Mouse (Mus musculus): Measurements from ENCODE around the gene B3gat2. TPM values are rescaled to one million over a fixed set of nuclear protein-coding genes. Genes with fewer than 3 reads are reported as not detected.

Gene B3gat2
- total RNA-seq, 1 experiment, result 0.98 TPM

DNA sequence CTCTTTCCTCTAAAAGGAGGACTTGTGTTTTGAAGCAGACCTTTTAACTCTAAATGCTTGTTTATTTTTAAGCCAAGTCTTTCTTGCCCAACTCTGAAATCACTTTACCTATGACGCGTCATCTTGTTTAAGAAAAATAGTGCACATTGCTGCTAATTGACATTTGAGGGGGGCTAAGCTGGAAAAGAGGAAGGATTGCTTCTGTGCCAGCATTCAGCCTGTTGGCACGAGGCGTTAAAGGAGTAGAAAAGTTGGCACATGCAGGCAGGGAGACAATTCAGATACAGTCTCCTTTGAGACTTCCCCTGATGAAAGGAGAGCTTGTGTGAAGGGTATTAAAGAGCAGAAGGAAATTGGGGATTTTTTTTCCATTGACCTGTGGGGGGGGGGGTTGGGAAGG, 3.2 kb downstream of the B3gat2 start:
- Histone ChIP-seq H3K27ac (ENCODE audit: insufficient read depth, low read depth, low read length, poor library complexity, severe bottlenecking) (no peak overlapping the region), H3K4me3 (ENCODE audit: insufficient read depth in 1 of 2, low read depth in 1 of 2, low read length in 2 of 2, poor library complexity in 1 of 2, severe bottlenecking in 1 of 2) (no peak overlapping the region), H3K4me1 (ENCODE audit: control insufficient read depth in 2 of 2, insufficient read depth in 2 of 2, low read length in 2 of 2, poor library complexity in 1 of 2) (peaks cover 0 to 5% of the 10 kb centered on the region in 2 experiments; a peak in 1 of 4 replicates), H3K9ac (ENCODE audit: insufficient read depth, low read depth, low read length, poor library complexity, severe bottlenecking) (no peak overlapping the region), H3K9me3 (ENCODE audit: control insufficient read depth, insufficient read depth, low read depth, low read length) (no peaks in the 10 kb centered on the region), H3K36me3 (ENCODE audit: control insufficient read depth, insufficient read depth, low read length, poor library complexity, severe bottlenecking) (no peaks in the 10 kb centered on the region)
- DNase-seq (ENCODE audit: low read depth, low spot score), result no peak
- TF ChIP-seq ZC3H11A (IDR thresholded peaks at IDR 0.05; ENCODE audit: borderline replicate concordance, low read depth, low read length) (no peak), HCFC1 (IDR thresholded peaks at IDR 0.05; ENCODE audit: borderline replicate concordance, insufficient read depth, low read length) (no peak), ZNF384 (IDR thresholded peaks at IDR 0.05; ENCODE audit: low read depth, low read length) (no peak), CHD2 (IDR thresholded peaks at IDR 0.05; ENCODE audit: low read depth, low read length) (no peak), MAFK (IDR thresholded peaks at IDR 0.05; ENCODE audit: insufficient read depth, low read depth, low read length) (no peak)
- in situ Hi-C loops (cut with MboI; ENCODE audit: low sequenced_read_pairs in 2 of 2, unreplicated experiment in 2 of 2), result no loop called here

DNA sequence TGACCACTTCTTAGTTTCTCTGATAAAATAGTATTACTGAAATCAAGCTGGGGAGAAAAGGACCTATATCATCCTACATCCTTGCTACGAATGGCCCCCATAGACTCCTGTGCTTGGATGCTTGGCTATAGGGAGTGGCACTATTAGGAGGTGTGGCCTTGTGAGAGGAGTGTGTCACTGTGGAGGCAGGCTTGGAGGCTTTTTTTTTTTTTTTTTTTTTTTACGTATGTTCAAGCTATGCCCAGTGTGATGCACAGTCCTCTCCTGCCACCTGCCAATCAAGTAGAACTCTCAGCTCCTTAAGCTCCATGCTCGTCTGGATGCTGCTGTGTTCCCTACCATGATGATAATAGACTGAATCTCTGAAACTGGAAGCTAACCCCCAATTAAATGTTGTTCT, 11.5 kb downstream of the B3gat2 start:
- in situ Hi-C loops (cut with MboI; ENCODE audit: low sequenced_read_pairs in 2 of 2, unreplicated experiment in 2 of 2), result no loop called here
- H3K4me1 ChIP-seq (ENCODE audit: control insufficient read depth in 2 of 2, insufficient read depth in 2 of 2, low read length in 2 of 2, poor library complexity in 1 of 2), result no peaks in the 10 kb centered on the region
- DNase-seq (ENCODE audit: low read depth, low spot score), result no peak
- H3K27ac ChIP-seq (ENCODE audit: insufficient read depth, low read depth, low read length, poor library complexity, severe bottlenecking), result no peak overlapping the region
- no peak overlapping the region for H3K4me3 ChIP-seq (ENCODE audit: insufficient read depth in 1 of 2, low read depth in 1 of 2, low read length in 2 of 2, poor library complexity in 1 of 2, severe bottlenecking in 1 of 2)
- no peak overlapping the region for H3K9ac ChIP-seq (ENCODE audit: insufficient read depth, low read depth, low read length, poor library complexity, severe bottlenecking)
- H3K9me3 ChIP-seq (ENCODE audit: control insufficient read depth, insufficient read depth, low read depth, low read length), result no peaks in the 10 kb centered on the region
- H3K36me3 ChIP-seq (ENCODE audit: control insufficient read depth, insufficient read depth, low read length, poor library complexity, severe bottlenecking), result no peaks in the 10 kb centered on the region
- TF ChIP-seq ZNF384 (IDR thresholded peaks at IDR 0.05; ENCODE audit: low read depth, low read length) (0 out of 2 replicates have a peak, but pooled peaks have one; percentile 53), HCFC1 (IDR thresholded peaks at IDR 0.05; ENCODE audit: borderline replicate concordance, insufficient read depth, low read length) (no peak)

DNA sequence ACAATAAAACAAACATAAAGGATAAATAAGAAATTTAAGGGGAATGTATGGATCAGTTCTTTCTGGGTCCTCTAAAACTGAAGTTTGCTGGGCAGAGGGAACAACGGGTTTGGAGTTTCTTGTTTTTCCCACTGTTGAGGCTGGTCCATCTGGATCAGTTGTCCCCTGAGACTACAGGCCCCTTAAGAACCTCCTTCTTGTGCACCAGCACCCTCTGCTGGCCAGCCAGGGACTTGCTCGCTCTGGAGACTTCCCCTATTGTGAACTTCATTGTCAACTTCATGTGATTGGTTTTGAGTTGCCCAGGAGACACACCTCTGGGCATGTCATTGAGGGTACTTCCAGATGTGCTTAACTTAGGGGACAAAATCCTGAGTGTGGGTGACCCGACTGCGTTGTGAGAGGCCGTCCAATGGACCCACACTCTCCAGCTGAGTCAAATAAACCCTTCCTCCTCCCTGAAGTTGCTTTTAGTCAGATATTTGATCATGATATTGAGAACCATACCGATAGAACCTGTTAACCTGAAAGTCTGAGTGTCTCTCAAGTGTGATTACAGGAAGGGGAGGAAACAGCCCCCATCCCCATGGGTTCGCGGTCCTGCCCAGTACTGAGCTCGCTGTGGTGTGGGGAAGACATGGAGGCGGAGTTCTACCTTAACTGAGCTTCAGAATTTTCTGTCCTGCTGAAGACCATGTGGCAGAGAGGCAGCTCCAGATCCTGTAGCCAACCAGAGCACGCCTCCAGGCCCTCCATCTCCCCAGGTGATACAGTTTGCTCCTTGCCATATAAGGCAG, 31.4 kb downstream of the B3gat2 start:
- DNase-seq (ENCODE audit: low read depth, low spot score), result peak; percentile 64
- no peak for TF ChIP-seq ZNF384 (IDR thresholded peaks at IDR 0.05; ENCODE audit: low read depth, low read length)
- peak; percentile 71; the same call in 1 of the 2 replicates for TF ChIP-seq ZC3H11A (IDR thresholded peaks at IDR 0.05; ENCODE audit: borderline replicate concordance, low read depth, low read length)
- H3K9me3 ChIP-seq (ENCODE audit: control insufficient read depth, insufficient read depth, low read depth, low read length), result no peaks in the 10 kb centered on the region
- no peaks in the 10 kb centered on the region for H3K36me3 ChIP-seq (ENCODE audit: control insufficient read depth, insufficient read depth, low read length, poor library complexity, severe bottlenecking)
- no peak overlapping the region for H3K27ac ChIP-seq (ENCODE audit: insufficient read depth, low read depth, low read length, poor library complexity, severe bottlenecking)
- no peak overlapping the region for H3K9ac ChIP-seq (ENCODE audit: insufficient read depth, low read depth, low read length, poor library complexity, severe bottlenecking)
- in situ Hi-C loops (cut with MboI; ENCODE audit: low sequenced_read_pairs in 2 of 2, unreplicated experiment in 2 of 2), result no loop called here
- H3K4me1 ChIP-seq (ENCODE audit: control insufficient read depth in 2 of 2, insufficient read depth in 2 of 2, low read length in 2 of 2, poor library complexity in 1 of 2), result no peaks in the 10 kb centered on the region
- no peak overlapping the region for H3K4me3 ChIP-seq (ENCODE audit: insufficient read depth in 1 of 2, low read depth in 1 of 2, low read length in 2 of 2, poor library complexity in 1 of 2, severe bottlenecking in 1 of 2)

DNA sequence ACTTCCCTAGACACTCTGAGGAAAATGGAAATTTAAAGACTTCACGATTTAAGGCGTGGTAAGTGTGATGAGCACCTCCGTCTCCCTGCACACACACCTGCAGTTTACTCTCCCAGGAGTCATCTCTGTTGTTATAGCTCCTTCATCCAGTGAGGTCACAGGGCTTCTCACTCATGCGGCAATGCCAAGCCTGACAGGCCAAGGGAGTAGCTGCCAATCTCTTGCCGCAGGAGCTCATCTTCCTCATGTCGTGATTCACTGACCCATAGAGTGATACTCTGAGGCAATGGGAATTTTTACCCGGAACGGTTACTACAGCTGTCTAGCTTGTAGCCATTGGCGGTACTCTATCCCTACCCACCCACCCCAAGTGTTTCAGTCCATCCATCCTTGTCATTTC, 36.8 kb downstream of the B3gat2 start:
- in situ Hi-C loops (cut with MboI; ENCODE audit: low sequenced_read_pairs in 2 of 2, unreplicated experiment in 2 of 2), result no loop called here
- Histone ChIP-seq H3K36me3 (ENCODE audit: control insufficient read depth, insufficient read depth, low read length, poor library complexity, severe bottlenecking) (no peaks in the 10 kb centered on the region), H3K9ac (ENCODE audit: insufficient read depth, low read depth, low read length, poor library complexity, severe bottlenecking) (no peak overlapping the region), H3K4me3 (ENCODE audit: insufficient read depth in 1 of 2, low read depth in 1 of 2, low read length in 2 of 2, poor library complexity in 1 of 2, severe bottlenecking in 1 of 2) (no peak overlapping the region), H3K27ac (ENCODE audit: insufficient read depth, low read depth, low read length, poor library complexity, severe bottlenecking) (no peak overlapping the region), H3K4me1 (ENCODE audit: control insufficient read depth in 2 of 2, insufficient read depth in 2 of 2, low read length in 2 of 2, poor library complexity in 1 of 2) (no peaks in the 10 kb centered on the region), H3K9me3 (ENCODE audit: control insufficient read depth, insufficient read depth, low read depth, low read length) (no peaks in the 10 kb centered on the region)
- no peak for DNase-seq (ENCODE audit: low read depth, low spot score)
- TF ChIP-seq CHD2 (IDR thresholded peaks at IDR 0.05; ENCODE audit: low read depth, low read length), result no peak

DNA sequence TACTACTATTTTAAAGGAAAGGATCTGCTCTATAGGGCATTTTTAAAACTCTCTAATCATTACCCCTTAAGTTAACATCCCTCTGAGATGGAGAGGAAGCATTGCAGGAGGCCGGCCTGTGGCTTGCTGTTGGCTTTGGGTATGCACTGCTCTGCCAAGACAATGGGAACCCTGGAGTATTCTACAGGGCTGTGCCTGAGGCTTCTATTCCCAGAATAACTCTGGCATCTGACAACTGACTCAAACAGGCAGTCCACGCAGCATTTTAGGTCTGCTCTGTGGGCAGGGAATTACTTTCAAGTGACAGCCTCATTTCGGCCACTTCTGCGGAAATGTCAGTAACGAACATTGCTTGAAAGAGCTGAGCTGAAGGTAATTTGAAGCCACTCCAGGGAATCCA, 60.1 kb downstream of the B3gat2 start:
- TF ChIP-seq HCFC1 (IDR thresholded peaks at IDR 0.05; ENCODE audit: borderline replicate concordance, insufficient read depth, low read length) (no peak), CHD2 (IDR thresholded peaks at IDR 0.05; ENCODE audit: low read depth, low read length) (no peak), MAFK (IDR thresholded peaks at IDR 0.05; ENCODE audit: insufficient read depth, low read depth, low read length) (no peak), ZC3H11A (IDR thresholded peaks at IDR 0.05; ENCODE audit: borderline replicate concordance, low read depth, low read length) (no peak), ZNF384 (IDR thresholded peaks at IDR 0.05; ENCODE audit: low read depth, low read length) (no peak)
- H3K9me3 ChIP-seq (ENCODE audit: control insufficient read depth, insufficient read depth, low read depth, low read length), result no peaks in the 10 kb centered on the region

More for the DNA sequence above, 60.1 kb downstream of the B3gat2 start:
- DNase-seq (ENCODE audit: low read depth, low spot score), result no peak
- in situ Hi-C loops (cut with MboI; ENCODE audit: low sequenced_read_pairs in 2 of 2, unreplicated experiment in 2 of 2), result loop anchor here in 1 of 2 experiments (10.0 kb wide), 1 partner anchor 343 kb away; no protein-coding TSS in a partner anchor
- H3K4me1 ChIP-seq (ENCODE audit: control insufficient read depth in 2 of 2, insufficient read depth in 2 of 2, low read length in 2 of 2, poor library complexity in 1 of 2), result no peaks in the 10 kb centered on the region
- no peak overlapping the region for H3K9ac ChIP-seq (ENCODE audit: insufficient read depth, low read depth, low read length, poor library complexity, severe bottlenecking)
- no peaks in the 10 kb centered on the region for H3K36me3 ChIP-seq (ENCODE audit: control insufficient read depth, insufficient read depth, low read length, poor library complexity, severe bottlenecking)
- H3K4me3 ChIP-seq (ENCODE audit: insufficient read depth in 1 of 2, low read depth in 1 of 2, low read length in 2 of 2, poor library complexity in 1 of 2, severe bottlenecking in 1 of 2), result no peak overlapping the region
- no peak overlapping the region for H3K27ac ChIP-seq (ENCODE audit: insufficient read depth, low read depth, low read length, poor library complexity, severe bottlenecking)
